Mouse (Mus musculus) midbrain, embryonic 11.5 days (tissue): Measurements from ENCODE around the gene Zswim1. TPM values are rescaled to one million over a fixed set of nuclear protein-coding genes. Genes with fewer than 3 reads are reported as not detected.

ENCODE experiments used
- ATAC-seq: fragments of 200-750 bp; cut with Nextera tagmentation; 2 replicates; pipeline ENCODE4 v1.8.0; 2017; ENCODE audit warnings: moderate TSS enrichment, moderate library complexity; ENCODE audit not compliant: low FRiP score
- DNase-seq: peaks from one replicate; pipeline ENCODE4 v3.0.0; 2015; ENCODE audit warnings: low spot score; ENCODE audit errors: missing footprints
- H3K27ac ChIP-seq: fragments of 300-500 bp; sonication (generic); 2 replicates; pipeline ENCODE4 v1.5.1; 2014; ENCODE audit warnings: low read depth, low read length
- H3K27me3 ChIP-seq: fragments of 300-500 bp; sonication (generic); 2 replicates; pipeline ENCODE4 v1.6.1; 2014; ENCODE audit warnings: mild to moderate bottlenecking, low read length, moderate library complexity, mixed read lengths; ENCODE audit not compliant: control insufficient read depth, insufficient read depth
- H3K36me3 ChIP-seq: fragments of 300-500 bp; sonication (generic); 2 replicates; pipeline ENCODE4 v1.6.1; 2014; ENCODE audit warnings: mild to moderate bottlenecking, low read length, moderate library complexity, mixed read lengths; ENCODE audit not compliant: control insufficient read depth, insufficient read depth
- H3K4me1 ChIP-seq: fragments of 300-500 bp; sonication (generic); 2 replicates; pipeline ENCODE4 v1.6.1; 2014; ENCODE audit warnings: low read length; ENCODE audit not compliant: control insufficient read depth, insufficient read depth
- H3K4me2 ChIP-seq: fragments of 300-500 bp; sonication (generic); 2 replicates; pipeline ENCODE4 v1.6.1; 2014; ENCODE audit warnings: mild to moderate bottlenecking, moderate library complexity
- H3K4me3 ChIP-seq: fragments of 300-500 bp; sonication (generic); 2 replicates; pipeline ENCODE4 v1.5.1; 2014; ENCODE audit warnings: low read depth, low read length
- H3K9ac ChIP-seq: fragments of 300-500 bp; sonication (generic); 2 replicates; pipeline ENCODE4 v1.6.1; 2014; ENCODE audit warnings: low read length
- H3K9me3 ChIP-seq: fragments of 300-500 bp; sonication (generic); 2 replicates; pipeline ENCODE4 v1.6.1; 2016; ENCODE audit warnings: low read length; ENCODE audit not compliant: control insufficient read depth
- WGBS: fragments of 180-500 bp; shearing (Covaris S2); extraction: QIAGEN DNeasy Blood & Tissue Kit; methylation state at CpG from one replicate; pipeline ENCODE4 v1.1.7; 2014; 5-methylcytosine and 5-hydroxymethylcytosine counted together
- polyA plus RNA-seq: library from polyadenylated mRNA; unstranded; fragments of >200 nt; fragmentation: Nextera tagmentation; extraction: Ambion mirVana; gene quantifications from 2 replicates; pipeline ENCODE4 v1.2.1, GENCODE M21; 2014

The Zswim1 gene
- polyA plus RNA-seq, 1 experiment from 2014 or later: 22.0 TPM

DNA sequence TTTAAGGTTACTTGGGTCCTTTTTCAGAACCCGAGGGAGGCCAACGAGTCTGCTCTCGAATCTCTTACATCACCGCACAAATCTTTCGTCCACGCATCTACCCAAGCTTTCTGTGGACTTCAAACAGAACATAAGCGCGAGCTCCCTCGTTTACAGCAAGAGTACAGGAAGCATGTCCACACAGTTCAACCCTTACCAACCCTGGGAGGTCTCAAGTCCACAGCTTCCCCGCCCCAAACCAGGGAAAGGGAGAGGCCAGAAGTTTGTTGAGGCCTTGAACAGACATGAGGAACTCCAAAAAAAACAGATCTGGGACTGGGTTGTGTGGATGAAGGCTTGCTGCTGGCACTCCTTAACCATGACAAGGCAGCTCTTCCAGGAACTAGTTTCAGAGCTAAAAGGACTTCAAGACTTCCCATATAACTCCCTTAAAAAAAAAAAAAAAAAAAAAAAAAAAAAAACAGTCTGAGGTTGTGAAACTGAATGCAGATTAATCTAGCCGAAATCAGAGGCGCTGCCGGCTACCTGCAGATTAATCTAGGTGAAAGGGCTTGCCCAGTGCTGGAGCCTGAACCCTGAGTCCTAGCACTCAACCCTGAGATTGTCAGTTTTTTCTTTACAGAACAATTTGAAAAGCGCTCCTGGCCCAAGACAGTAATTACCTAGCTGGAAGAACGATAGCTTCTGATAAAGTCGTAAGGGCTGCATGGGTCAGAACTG is 19.1 kb upstream of the Zswim1 start:
- no peaks in the 10 kb centered on the region for H3K9me3 ChIP-seq
- DNase-seq (peak; percentile 35), ATAC-seq (no peak)
- H3K27ac ChIP-seq: no peak overlapping the region
- H3K27me3 ChIP-seq: no peaks in the 10 kb centered on the region
- H3K9ac ChIP-seq: peak overlapping the region; percentile 80
- WGBS: 94% methylated on average over 16 of the region's 16 CpGs
- peak overlapping the region; percentile 67 for H3K4me2 ChIP-seq
- peak overlapping the region; percentile 84; the same call in 1 of the 2 replicates for H3K4me3 ChIP-seq
- H3K36me3 ChIP-seq: no peaks in the 10 kb centered on the region
- H3K4me1 ChIP-seq: peaks cover 7% of the 10 kb centered on the region; the same call in 1 of the 2 replicates

DNA sequence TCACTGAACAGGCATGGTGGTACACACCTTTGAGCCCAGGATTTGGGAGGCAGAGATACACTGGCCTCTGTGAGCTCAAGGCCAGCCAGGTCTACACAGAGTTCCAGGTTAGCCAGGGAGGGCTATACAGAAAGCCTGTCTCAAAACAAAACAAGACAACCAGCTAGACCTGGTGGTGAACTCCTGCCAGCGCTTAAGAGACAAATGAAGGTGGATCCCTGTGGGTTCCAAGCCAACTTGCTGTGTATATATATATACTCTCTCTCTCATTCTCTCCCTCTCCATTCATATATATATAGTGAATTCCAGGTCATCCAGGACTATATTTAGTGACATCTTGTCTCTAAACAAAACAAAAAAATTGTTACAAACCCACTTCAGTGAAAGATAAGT is 18.6 kb upstream of the Zswim1 start:
- WGBS: 58% methylated on average over 1 of the region's 1 CpGs
- H3K4me2 ChIP-seq: peak overlapping the region; percentile 67
- no peaks in the 10 kb centered on the region for H3K9me3 ChIP-seq
- H3K4me1 ChIP-seq: peaks cover 7% of the 10 kb centered on the region; the same call in 1 of the 2 replicates
- H3K36me3 ChIP-seq: no peaks in the 10 kb centered on the region
- H3K27ac ChIP-seq: no peak overlapping the region
- ATAC-seq (no peak), DNase-seq (peak; percentile 81)
- no peaks in the 10 kb centered on the region for H3K27me3 ChIP-seq
- peak overlapping the region; percentile 80 for H3K9ac ChIP-seq
- H3K4me3 ChIP-seq: peak overlapping the region; percentile 84

DNA sequence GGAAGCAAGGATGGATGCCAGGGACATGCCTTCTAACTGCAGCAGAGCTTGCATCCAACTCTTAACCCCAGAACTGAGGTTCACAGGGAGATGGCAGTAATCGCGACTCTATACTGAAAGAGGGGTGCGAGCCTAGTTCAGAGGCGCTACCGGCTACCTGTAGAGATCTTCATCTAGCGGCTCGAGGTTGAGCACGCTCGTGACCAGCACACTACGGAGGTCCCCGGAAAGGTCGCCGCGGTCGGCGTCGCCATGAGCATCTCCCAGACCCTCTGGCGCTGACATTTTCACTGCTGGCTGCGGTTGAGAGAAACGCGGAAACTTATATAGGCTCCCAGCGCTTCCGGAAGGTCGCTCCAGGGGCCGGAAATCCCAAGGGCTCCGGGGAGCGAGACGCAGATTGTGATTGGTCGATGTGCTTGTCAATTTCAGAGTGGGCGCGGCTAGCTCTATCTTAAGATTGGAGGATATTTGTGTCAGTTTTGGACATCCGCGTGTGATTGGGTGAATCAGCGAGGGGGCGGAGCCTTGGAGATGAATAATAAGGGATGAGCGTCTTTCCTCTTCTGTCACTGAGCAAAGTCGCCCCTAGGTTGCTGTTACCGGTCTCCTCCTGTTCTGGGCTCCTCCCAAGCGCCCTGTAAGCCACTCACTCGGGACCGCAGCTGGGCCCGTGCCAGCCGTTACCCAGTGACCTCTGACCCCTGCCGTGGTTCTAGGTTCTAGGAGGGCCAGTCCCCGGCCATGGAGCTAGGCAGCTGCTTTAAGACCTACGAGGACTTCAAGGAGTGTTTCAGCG is 17.8 kb upstream of the Zswim1 start, which contains the start of the genes Acot8 and Zswim3:
Gene Acot8 (minus strand): TSS at position 350 of the 799 bp plus-strand sequence.
Gene Zswim3 (plus strand): TSS at position 566 of the 799 bp plus-strand sequence.
- DNase-seq: peak; percentile 99
- no peaks in the 10 kb centered on the region for H3K27me3 ChIP-seq
- WGBS: 1% methylated on average over 47 of the region's 47 CpGs
- H3K9me3 ChIP-seq: no peaks in the 10 kb centered on the region
- peaks cover 7% of the 10 kb centered on the region; the same call in 1 of the 2 replicates for H3K4me1 ChIP-seq
- H3K36me3 ChIP-seq: no peaks in the 10 kb centered on the region
- H3K27ac ChIP-seq: peak within 1 kb of the TSS; percentile 23; the same call in 1 of the 2 replicates
- H3K9ac ChIP-seq: peak within 1 kb of the TSS; percentile 80
- peak within 1 kb of the TSS; percentile 72 for H3K4me2 ChIP-seq
- peak; percentile 97 for ATAC-seq
- H3K4me3 ChIP-seq: peak within 1 kb of the TSS; percentile 84

DNA sequence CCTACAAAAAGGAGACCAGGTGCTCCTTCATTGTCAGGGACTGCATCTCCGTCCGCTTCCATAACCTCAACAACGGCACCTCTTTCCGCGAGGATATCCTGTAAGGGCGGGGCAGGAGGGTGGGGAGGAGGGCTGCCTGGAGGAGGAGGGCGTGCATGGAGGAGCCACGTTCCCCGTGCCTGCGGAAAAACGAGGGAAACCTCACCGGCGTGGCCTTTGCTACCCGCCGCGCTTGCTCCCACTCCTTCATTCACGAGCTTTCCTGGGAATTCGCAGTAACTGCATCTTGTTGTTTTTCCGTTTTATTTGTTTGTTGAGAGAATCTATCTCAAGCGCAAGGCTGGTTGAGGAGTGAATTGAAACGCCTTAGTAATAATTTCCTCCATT is 17.2 kb upstream of the Zswim1 start:
- H3K4me2 ChIP-seq: peak overlapping the region; percentile 72
- peak overlapping the region; percentile 23; the same call in 1 of the 2 replicates for H3K27ac ChIP-seq
- H3K4me1 ChIP-seq: peaks cover 7% of the 10 kb centered on the region; the same call in 1 of the 2 replicates
- DNase-seq: no peak
- H3K4me3 ChIP-seq: peak overlapping the region; percentile 84
- H3K9ac ChIP-seq: peak overlapping the region; percentile 63
- 3% methylated on average over 21 of the region's 21 CpGs for WGBS
- no peaks in the 10 kb centered on the region for H3K27me3 ChIP-seq
- H3K9me3 ChIP-seq: no peaks in the 10 kb centered on the region
- peak; percentile 68 for ATAC-seq
- no peaks in the 10 kb centered on the region for H3K36me3 ChIP-seq

DNA sequence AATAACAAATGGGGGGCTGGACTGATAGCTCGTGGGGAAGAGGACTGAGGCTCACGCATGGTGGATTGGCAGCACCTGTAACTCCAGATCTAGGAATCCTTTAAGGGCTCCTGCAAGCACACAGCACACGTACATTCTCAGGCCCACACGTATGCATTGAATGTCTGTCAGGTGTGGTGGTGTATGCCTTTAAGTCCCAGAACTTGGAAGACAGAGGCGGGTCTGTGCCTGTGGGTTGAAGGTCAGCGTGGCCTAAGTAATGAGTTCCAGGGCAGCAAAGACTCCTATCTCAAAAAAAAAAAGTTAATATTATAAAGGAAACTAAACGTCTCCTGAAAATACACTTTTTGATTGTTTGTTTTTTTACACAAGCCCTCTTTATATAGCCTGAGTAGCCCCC is 15.9 kb upstream of the Zswim1 start:
- Histone ChIP-seq H3K9me3 (no peaks in the 10 kb centered on the region), H3K27me3 (no peaks in the 10 kb centered on the region), H3K27ac (no peak overlapping the region), H3K4me2 (no peak overlapping the region), H3K36me3 (no peaks in the 10 kb centered on the region), H3K4me3 (no peak overlapping the region), H3K4me1 (peaks cover 7% of the 10 kb centered on the region; the same call in 1 of the 2 replicates), H3K9ac (no peak overlapping the region)
- DNase-seq (no peak), ATAC-seq (no peak)
- WGBS: 85% methylated on average over 7 of the region's 7 CpGs

DNA sequence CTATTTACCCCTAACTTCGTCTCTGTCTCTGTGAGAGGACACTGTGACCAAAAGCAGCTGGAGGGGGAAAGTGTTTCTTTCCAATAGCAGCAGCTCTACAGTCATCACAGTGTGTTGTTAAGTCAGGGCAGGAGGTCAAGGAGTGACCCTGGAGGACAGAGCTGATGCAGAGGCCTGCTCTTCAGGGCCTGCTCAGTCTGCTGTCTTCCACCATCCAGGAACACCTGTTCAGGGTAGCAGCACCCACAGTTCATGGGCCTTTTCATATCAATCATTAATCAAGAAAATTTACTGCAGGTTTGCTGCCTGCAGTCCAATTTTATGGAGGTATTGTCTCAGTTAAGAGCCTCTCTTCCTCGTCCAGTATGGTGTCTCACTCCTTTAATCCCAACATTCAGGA is 8.9 kb upstream of the Zswim1 start:
- 60% methylated on average over 2 of the region's 2 CpGs for WGBS

DNA sequence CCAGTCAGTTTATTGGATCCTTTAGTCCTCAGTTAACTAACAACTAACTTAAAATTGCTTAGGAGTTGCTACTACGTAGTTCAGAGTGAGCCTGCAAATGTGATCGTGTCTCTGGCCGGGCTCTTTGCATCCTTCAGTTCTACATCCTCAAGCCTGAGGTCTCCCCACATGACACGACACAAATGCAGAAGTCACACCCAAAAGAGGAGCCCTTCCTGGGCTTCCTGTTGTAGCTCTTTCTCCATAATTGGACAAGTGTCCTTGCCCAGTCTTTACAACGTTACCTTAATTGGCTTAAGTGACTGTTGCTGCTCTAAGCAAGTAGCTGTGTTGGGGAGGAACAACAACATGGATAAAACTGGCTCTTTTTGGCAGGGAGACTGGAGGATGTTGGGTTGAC is 7.1 kb upstream of the Zswim1 start:
- Histone ChIP-seq H3K27ac (no peak overlapping the region), H3K9me3 (no peaks in the 10 kb centered on the region), H3K4me3 (no peak overlapping the region), H3K27me3 (no peaks in the 10 kb centered on the region), H3K4me2 (no peak overlapping the region), H3K9ac (no peak overlapping the region), H3K36me3 (no peaks in the 10 kb centered on the region), H3K4me1 (no peaks in the 10 kb centered on the region)
- ATAC-seq (no peak), DNase-seq (no peak)
- WGBS: 89% methylated on average over 5 of the region's 5 CpGs

More for the DNA sequence above, 8.9 kb upstream of the Zswim1 start:
- no peaks in the 10 kb centered on the region for H3K4me1 ChIP-seq
- no peaks in the 10 kb centered on the region for H3K36me3 ChIP-seq
- DNase-seq: peak; percentile 33
- H3K4me3 ChIP-seq: no peak overlapping the region
- ATAC-seq: no peak
- H3K9me3 ChIP-seq: no peaks in the 10 kb centered on the region
- H3K27ac ChIP-seq: no peak overlapping the region
- no peak overlapping the region for H3K9ac ChIP-seq
- no peaks in the 10 kb centered on the region for H3K27me3 ChIP-seq
- H3K4me2 ChIP-seq: no peak overlapping the region

DNA sequence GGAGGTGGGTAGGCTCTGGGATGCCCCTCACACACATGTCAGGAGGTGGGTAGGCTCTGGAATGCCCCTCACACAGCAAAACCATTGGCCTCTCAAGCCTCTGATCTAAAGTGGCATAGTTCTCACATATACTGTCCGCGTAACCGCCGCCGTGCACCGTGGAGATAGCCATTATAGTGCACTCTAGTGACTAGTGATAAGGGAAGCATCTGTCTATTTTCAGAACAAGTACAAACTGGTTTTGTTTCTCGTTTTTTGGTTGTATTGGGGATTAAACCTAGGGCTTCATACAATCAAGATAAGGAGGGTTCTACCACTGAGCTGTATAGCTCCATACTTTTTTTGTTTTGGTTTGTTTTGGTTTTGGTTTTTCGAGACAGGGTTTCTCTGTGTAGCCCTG is 6.7 kb upstream of the Zswim1 start:
- Histone ChIP-seq H3K9ac (no peak overlapping the region), H3K4me3 (no peak overlapping the region), H3K36me3 (no peaks in the 10 kb centered on the region), H3K4me2 (no peak overlapping the region), H3K27ac (no peak overlapping the region), H3K4me1 (no peaks in the 10 kb centered on the region), H3K9me3 (no peaks in the 10 kb centered on the region), H3K27me3 (no peaks in the 10 kb centered on the region)
- WGBS: 92% methylated on average over 8 of the region's 8 CpGs
- ATAC-seq (no peak), DNase-seq (no peak)

DNA sequence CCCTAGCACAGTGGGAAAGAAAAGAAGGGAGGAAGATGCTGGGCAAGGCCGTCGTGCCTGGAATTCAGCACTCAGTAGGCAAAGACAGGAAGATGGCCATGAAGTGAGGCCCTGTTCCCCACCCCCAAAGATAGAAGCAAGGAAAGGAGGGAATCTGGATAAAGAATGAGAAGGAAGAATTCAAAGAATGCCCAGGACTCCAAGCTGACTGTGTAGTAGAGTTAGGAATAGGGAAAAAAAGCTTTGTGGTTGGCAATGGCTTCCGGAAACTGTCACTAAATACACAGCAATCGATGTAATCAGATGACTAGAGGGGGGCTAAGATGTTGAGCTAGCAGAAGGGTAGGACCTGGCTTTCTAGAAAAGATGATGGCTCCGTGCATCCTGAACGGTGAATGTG is 5.3 kb upstream of the Zswim1 start:
- Histone ChIP-seq H3K4me2 (no peak overlapping the region), H3K4me3 (no peak overlapping the region), H3K9ac (no peak overlapping the region), H3K27me3 (no peaks in the 10 kb centered on the region), H3K27ac (no peak overlapping the region), H3K4me1 (peaks cover 2% of the 10 kb centered on the region; the same call in 1 of the 2 replicates), H3K36me3 (no peaks in the 10 kb centered on the region), H3K9me3 (no peaks in the 10 kb centered on the region)
- WGBS: 83% methylated on average over 6 of the region's 6 CpGs
- ATAC-seq: no peak
- no peak for DNase-seq
